Mouse (Mus musculus) neural tube, embryonic 10.5 days (tissue): Measurements from ENCODE around the gene Fam81b.

Experiments
- DNase-seq: peaks from one replicate; pipeline ENCODE4 v3.0.0-alpha.2; 2017; ENCODE audit warnings: low spot score; ENCODE audit errors: extremely low spot score

Fam81b gene

DNA sequence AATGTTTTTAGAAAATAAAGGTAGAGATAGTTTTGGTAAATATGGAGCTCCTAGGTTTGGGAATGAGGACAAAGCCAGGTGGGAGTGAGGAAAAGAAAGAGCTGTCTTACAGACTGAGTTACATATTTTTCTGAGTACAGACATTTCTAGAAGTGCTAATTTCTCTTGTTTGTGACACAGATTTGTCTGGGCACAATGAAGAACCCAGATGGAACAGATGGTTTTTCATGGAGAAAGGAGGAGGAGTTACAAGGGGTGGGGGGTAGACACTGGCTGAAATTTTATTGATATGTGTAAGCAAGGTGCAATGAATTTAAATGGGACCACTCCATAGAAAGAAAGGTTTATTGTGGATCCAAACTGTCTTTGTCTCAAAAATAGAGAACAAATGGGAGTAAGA, 109.9 kb downstream of the Fam81b start:
- no peak for DNase-seq

DNA sequence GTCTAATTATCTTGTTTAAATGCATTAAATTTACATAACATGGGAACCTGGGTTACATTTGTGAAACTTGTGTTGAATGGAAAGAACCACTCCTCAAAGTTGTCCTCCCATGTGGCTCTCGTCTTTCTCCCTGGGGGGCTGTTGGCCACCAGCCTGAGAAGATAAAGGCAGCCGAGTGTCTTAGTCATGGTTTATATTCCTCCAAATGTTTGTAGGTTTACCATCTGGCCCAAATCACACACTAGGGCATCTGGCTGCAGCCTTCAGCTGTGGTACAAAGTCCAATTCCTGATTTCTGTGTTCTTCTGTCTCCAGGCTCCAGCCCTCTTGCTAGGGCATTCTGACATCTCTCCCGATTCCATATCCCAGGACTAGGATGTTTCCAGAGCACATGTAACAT, 114.6 kb downstream of the Fam81b start:
- DNase-seq: no peak

DNA sequence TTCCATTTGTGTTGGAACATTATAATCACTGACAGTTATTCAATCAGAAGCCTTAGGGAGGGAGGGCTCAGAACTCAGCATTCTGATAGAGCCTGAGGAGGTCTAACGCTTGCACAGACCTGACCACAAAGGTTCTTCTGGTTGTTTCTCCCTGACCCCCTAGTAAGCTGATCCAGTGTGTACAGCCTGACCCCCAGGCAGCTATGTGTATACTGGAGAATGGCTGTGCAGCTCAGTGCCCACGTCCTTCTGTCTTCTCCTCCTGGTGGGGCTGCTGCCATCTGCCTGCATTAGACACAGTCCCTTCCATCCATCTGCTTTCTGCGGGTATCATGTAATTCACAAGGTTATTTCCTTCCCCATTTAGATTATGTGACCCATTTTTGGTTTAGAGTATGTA, 115.7 kb downstream of the Fam81b start:
- no peak for DNase-seq

DNA sequence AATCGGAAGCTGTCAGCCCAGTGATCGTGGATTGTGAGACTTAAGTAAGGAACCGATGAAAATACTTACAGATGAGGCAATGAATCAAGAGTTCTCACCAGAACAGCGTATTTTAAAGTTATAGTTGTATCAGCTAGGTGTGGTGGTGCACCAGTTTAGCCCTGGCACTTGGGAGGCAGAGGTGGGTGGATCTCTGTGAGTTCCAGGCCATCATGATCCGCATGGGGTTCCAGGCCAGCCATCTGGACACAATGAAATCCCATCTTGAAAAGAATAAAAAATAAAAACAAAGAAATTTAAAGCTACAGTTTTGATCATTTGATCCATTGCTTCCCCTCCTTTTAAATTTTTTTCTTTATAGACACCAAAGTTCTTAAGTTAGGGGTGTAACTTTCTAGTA, 117.2 kb downstream of the Fam81b start:
- DNase-seq: no peak

DNA sequence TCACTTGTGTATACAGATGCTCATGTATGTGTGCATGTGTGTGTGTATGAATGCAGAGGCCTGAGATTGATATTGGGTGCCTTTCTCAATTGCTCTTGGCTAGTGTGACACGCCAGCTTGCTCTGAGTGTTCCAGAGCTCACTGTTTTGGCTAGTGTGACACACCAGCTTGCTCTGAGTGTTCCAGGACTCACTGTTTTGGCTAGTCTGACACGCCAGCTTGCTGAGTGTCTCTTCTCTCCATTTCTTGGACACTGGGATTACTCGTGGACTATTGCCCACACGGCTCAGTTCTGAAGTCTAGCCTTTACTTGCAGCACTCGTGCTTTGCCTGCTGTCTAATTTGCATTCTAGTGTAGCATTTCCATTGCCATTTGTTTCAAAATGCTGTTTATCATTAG, 126.2 kb downstream of the Fam81b start:
- no peak for DNase-seq

DNA sequence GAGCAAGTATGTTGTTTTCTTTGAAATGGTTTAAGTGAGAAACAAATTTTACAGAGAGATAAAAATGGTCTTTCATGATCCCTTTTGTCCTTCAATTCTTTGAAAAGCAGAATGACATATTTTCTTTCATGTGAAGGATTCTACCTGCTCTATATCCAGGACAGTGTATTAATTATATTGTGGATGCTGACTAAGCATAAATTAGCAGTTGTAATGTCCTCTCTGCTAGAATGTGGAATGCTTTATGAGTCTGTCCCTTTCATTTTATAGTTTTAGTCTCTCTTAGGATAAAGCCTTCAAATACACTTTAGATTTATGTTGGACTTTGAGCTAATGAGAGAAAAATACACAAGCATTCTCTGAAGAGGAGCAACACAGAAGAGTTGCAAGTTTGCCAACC, 130.6 kb downstream of the Fam81b start:
- no peak for DNase-seq

DNA sequence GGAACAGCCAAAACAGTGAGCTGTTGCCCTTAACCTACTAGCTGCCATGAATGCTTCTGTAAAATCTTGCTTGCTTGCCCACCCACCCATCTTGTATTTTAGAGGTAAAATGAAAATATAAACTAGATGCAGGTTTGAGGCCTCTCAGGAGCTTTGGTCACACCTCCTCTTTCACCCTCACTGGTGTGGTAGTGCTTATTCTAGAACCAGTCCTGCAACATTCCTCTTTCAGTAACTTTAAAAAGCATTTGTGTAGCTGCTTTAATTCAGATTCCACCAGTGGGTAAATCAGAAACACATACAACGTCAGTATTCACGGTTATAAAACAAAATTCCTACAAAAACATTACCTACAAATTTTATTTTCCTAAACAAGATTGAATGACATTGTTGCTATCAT, 144.3 kb downstream of the Fam81b start:
- no peak for DNase-seq

DNA sequence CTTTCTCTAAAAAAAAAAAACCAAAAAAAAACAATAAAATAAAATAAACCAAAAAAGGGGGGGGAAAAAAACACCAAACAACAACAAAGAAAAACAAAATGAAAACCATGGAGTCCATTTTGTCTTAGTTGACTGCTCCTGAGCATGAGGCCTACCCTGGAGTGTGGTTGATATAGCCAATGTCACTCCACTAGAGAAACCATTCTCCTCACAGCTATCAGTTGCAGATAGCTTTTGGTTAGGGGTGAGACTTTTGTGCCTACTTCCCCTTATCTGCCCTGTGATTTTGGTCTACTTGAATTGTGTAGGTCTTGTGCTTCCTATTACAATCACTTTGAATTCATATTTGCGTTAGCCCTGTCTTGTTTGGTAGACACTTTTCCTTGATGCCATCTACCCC, 147.4 kb downstream of the Fam81b start:
- no peak for DNase-seq

DNA sequence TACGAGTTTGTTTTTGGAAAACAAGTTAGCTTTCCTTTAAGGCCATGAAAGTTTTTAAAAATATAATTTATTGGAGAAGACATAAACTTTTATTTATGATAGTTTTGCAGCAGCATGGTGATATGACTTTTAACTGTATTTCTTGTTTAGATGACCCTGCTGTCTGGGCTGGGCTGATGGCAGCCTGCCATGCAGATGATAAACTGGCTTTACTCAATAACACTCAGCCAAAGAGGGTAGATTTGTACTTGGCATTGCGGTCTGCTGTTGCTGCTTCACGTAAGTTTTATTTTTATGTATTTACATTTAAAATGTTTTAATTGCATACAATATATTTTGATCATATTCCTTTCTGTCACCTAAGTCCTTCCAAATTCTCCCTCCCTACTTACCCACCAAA, 147.8 kb downstream of the Fam81b start:
- DNase-seq: no peak
